Mouse (Mus musculus) forebrain, embryonic 10.5 days (tissue): ENCODE measurements around the gene Slc1a2. TPM values are rescaled to one million over a fixed set of nuclear protein-coding genes. Genes with fewer than 3 reads are reported as not detected.

Experiments
- DNase-seq: peaks from one replicate; pipeline ENCODE4 v3.0.0-alpha.2; 2017; ENCODE audit warnings: low spot score; ENCODE audit errors: extremely low spot score
- H3K27ac ChIP-seq: fragments of 300-500 bp; sonication (generic); 2 replicates; pipeline ENCODE4 v1.5.1; 2016; ENCODE audit warnings: mild to moderate bottlenecking
- H3K27me3 ChIP-seq: fragments of 300-500 bp; sonication (generic); 2 replicates; pipeline ENCODE4 v1.6.1; 2016; ENCODE audit warnings: mild to moderate bottlenecking; ENCODE audit not compliant: poor library complexity, severe bottlenecking
- H3K36me3 ChIP-seq: fragments of 300-500 bp; sonication (generic); replicated peaks from 2 replicates; pipeline ENCODE4 v1.6.1; 2016; ENCODE audit warnings: mild to moderate bottlenecking, moderate library complexity
- H3K4me1 ChIP-seq: fragments of 300-500 bp; sonication (generic); 2 replicates; pipeline ENCODE4 v1.6.1; 2016
- H3K4me3 ChIP-seq: fragments of 300-500 bp; sonication (generic); 2 replicates; pipeline ENCODE4 v1.5.1; 2016; ENCODE audit warnings: mild to moderate bottlenecking, moderate library complexity
- H3K9me3 ChIP-seq: fragments of 300-500 bp; sonication (generic); 2 replicates; pipeline ENCODE4 v1.6.1; 2016; ENCODE audit warnings: mild to moderate bottlenecking, moderate library complexity
- WGBS: fragments of 180-500 bp; shearing (Covaris S2); methylation state at CpG from one replicate; pipeline ENCODE4 v1.1.7; 2016; 5-methylcytosine and 5-hydroxymethylcytosine counted together
- polyA plus RNA-seq: library from polyadenylated mRNA; unstranded; fragments of >200 nt; fragmentation: Nextera tagmentation; extraction: Ambion mirVana; gene quantifications from 2 replicates; pipeline ENCODE4 v1.2.1, GENCODE M21; 2016

Slc1a2 gene
- polyA plus RNA-seq, 1 experiment from 2014 or later: 2.7 TPM

DNA sequence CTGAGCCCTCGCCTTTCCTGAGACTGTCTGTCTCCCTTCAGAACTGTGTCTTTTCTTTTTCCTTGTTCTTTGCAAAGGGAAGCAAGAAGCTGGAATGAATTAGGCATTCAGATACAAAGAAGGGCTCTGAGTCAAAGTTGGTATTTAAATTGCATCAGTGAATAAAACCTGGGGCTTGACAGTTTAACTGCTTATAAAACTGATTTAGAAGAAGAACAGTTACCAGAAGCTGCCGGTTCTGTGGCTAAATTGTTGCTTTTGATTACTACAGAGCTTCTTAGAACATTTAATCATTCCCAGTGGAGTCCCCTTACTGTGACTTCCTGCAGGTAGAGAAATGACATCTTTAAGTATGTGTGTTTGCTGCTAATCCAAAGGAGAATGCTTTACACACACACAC, 16.1 kb downstream of the Slc1a2 start:
- no peaks in the 10 kb centered on the region for H3K9me3 ChIP-seq
- no peaks in the 10 kb centered on the region for H3K36me3 ChIP-seq
- H3K4me1 ChIP-seq: peaks cover 15% of the 10 kb centered on the region
- DNase-seq: no peak
- no peaks in the 10 kb centered on the region for H3K27me3 ChIP-seq
- no peak overlapping the region for H3K4me3 ChIP-seq
- WGBS: 59% methylated on average over 2 of the region's 2 CpGs
- H3K27ac ChIP-seq: no peak overlapping the region

DNA sequence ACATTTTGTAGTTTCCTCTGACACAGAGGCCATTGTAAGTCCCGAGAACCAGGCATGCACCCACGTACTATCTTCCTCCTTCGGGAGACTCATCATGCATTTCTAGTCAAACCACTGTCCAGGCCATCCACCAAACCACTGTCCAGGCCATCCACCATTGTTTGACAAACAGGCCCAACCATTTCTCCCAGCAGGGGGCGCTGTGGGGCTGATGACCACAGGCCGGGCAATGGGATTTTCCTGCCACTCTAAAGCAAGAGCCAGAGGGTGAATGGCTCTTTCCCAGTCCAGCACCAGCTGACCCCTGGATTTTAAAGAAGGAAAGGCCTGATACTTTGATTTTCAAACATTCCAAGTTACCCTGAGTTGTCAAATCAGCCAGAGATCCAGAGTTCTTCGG, 16.8 kb downstream of the Slc1a2 start:
- DNase-seq: peak; percentile 71
- Histone ChIP-seq H3K4me1 (peaks cover 12% of the 10 kb centered on the region), H3K27ac (no peak overlapping the region), H3K9me3 (no peaks in the 10 kb centered on the region), H3K36me3 (no peaks in the 10 kb centered on the region), H3K4me3 (no peak overlapping the region), H3K27me3 (no peaks in the 10 kb centered on the region)
- 74% methylated on average over 6 of the region's 6 CpGs for WGBS

DNA sequence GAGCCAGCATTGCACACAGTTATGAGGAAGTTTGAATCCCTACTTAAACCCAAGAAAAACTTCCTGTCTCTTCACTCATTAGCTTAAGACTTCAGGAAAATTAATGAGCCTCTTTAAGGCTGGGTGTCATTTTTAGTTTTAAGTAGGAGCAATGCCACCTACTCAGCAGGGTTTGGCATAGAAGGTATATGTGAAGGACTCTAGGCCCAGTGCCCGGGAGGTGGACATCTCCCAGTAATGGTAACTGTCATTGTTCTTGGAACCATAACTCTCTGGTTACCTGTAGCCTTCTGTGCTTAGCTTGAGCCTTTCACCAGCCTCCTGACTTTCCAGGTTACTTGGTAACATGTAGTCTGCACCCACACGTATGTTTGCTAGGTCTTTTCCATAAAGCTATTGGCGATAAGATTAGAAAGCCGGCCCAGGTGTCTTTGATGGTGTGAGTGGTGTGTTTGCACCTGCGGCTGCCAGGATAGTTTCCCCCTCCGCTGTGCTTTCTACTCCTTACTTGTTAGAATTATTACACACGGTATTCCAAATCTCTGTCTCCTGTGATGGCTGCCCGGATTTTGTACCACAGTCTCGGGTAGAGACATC, 18.4 kb downstream of the Slc1a2 start:
- WGBS: 93% methylated on average over 9 of the region's 9 CpGs

DNA sequence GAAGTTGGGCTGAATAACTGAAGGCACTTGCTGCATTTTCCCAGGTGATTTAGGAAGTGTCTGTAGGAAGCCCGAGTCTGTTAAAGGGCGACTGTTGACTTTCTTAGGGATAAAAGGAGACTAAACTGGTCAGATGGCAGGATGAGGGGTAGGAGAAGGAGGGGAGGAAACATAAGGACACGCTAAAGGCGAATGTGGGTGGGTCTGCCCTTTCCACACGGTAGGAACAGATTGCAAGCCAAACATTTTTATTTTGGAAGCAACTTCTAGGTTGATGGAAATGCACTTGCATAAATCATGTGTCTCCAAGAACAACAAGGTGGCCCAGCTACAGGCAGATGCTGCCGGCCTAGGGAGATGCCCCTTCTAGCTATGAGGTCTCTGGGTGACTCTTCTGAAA, 18.9 kb downstream of the Slc1a2 start:
- Histone ChIP-seq H3K27me3 (no peaks in the 10 kb centered on the region), H3K4me1 (peaks cover 12% of the 10 kb centered on the region), H3K9me3 (no peaks in the 10 kb centered on the region), H3K4me3 (no peak overlapping the region), H3K36me3 (no peaks in the 10 kb centered on the region), H3K27ac (no peak overlapping the region)
- 83% methylated on average over 6 of the region's 6 CpGs for WGBS
- no peak for DNase-seq

More for the DNA sequence above, 18.4 kb downstream of the Slc1a2 start:
- Histone ChIP-seq H3K4me3 (no peak overlapping the region), H3K27me3 (no peaks in the 10 kb centered on the region), H3K36me3 (no peaks in the 10 kb centered on the region), H3K9me3 (no peaks in the 10 kb centered on the region), H3K27ac (no peak overlapping the region), H3K4me1 (peaks cover 12% of the 10 kb centered on the region)
- no peak for DNase-seq

DNA sequence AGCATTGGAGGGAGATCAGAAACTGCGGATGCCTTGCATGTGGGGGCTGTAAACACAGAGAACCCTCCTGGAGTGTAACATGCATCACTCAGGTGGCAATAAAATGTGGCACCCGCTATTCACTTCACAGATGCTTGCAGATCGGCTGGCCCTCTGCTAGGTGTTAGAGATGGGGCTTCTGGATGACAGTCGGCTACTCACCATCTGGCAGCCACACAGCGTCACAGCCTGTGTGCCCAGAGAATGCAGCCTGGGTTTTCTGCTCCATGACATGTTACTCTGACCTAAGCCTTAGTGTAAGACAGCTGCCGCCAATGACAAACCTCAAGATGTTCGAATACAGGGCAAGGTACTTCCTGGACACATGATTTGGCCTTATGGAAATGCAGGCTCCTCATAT, 22.9 kb downstream of the Slc1a2 start:
- no peaks in the 10 kb centered on the region for H3K27me3 ChIP-seq
- H3K9me3 ChIP-seq: no peaks in the 10 kb centered on the region
- DNase-seq: no peak
- H3K27ac ChIP-seq: no peak overlapping the region
- H3K4me1 ChIP-seq: peaks cover 7% of the 10 kb centered on the region
- no peak overlapping the region for H3K4me3 ChIP-seq
- H3K36me3 ChIP-seq: no peaks in the 10 kb centered on the region
- 93% methylated on average over 7 of the region's 7 CpGs for WGBS

DNA sequence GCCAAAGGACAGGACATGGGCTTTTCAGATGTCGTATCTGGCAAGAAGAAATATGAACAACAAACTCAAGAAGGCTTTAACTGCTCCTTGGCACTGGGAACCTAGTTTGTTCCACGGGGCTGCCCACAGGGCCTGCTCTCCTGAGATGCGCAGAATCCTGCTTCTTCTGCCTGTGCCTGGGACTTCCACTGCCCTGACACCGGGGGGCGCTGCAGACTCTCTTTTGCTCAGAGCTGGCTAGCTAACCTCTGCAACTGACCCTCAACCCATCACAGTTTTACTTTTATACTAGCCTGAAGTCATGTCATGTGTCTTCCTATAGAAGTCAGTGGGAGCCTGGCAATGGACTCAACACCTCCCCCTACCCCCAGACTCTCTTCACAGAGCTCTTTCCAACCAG, 23.7 kb downstream of the Slc1a2 start:
- H3K36me3 ChIP-seq: no peaks in the 10 kb centered on the region
- no peak for DNase-seq
- no peak overlapping the region for H3K27ac ChIP-seq
- peaks cover 7% of the 10 kb centered on the region for H3K4me1 ChIP-seq
- no peaks in the 10 kb centered on the region for H3K9me3 ChIP-seq
- 57% methylated on average over 5 of the region's 5 CpGs for WGBS
- no peaks in the 10 kb centered on the region for H3K27me3 ChIP-seq
- H3K4me3 ChIP-seq: no peak overlapping the region

DNA sequence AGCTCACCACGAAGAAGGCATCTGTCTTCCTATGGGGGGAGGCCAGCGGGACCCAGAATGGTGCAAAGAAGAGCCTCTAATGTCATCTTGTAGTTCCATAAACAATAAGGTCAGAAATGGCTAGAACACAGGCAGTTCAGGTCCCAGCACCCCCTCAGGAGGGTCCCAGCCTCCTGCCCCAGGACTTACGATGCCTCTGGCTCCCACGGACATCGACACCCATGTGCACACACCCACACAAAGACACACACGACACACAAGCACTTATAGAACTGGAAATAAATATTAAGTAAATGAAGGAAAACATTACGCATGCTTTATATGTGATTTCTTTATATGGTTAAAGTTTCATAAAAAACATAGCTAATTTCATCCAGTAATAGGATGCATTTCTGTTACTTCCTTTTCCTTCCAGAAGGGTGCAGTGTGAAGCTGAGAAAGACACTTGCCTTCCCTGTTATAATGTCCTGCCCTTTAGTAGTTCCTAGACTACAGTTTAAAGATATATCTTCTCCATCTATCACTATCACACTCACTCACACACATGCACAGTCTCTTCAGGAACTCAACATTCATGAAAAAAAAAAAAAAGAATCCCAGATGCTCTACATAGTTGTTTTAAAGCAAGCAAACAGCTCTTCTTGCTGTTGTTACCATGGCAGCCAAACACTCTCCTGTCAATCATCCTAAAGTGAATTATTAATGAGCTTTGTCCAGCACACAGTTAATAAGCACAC, 27.1 kb downstream of the Slc1a2 start:
- H3K9me3 ChIP-seq: no peaks in the 10 kb centered on the region
- H3K4me1 ChIP-seq: peaks cover 12% of the 10 kb centered on the region
- no peak overlapping the region for H3K4me3 ChIP-seq
- no peak for DNase-seq
- 88% methylated on average over 7 of the region's 7 CpGs for WGBS
- no peaks in the 10 kb centered on the region for H3K36me3 ChIP-seq
- no peaks in the 10 kb centered on the region for H3K27me3 ChIP-seq
- H3K27ac ChIP-seq: no peak overlapping the region

DNA sequence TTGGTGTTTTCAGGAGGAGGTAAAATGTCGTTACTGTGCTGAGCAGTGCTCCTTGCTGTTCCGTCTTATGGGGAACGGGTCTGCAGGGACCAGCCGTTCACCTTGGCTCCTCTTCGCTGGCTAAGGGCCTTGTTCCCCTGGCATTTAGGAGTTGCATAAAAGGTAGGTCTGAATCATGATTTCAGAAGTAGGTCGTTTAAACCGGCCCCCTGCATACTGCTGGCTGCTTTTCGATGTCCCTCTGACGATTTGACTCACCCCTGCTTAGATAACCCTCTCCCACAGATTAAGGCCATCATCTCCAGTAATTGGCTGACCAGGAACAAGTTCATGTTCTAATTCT, 27.6 kb downstream of the Slc1a2 start:
- Histone ChIP-seq H3K27ac (0 out of 2 replicates have a peak overlapping the region, but pooled peaks have one; percentile 35), H3K27me3 (no peaks in the 10 kb centered on the region), H3K9me3 (no peaks in the 10 kb centered on the region), H3K4me1 (peaks cover 12% of the 10 kb centered on the region), H3K4me3 (no peak overlapping the region), H3K36me3 (no peaks in the 10 kb centered on the region)
- DNase-seq: no peak
- WGBS: 74% methylated on average over 9 of the region's 9 CpGs

DNA sequence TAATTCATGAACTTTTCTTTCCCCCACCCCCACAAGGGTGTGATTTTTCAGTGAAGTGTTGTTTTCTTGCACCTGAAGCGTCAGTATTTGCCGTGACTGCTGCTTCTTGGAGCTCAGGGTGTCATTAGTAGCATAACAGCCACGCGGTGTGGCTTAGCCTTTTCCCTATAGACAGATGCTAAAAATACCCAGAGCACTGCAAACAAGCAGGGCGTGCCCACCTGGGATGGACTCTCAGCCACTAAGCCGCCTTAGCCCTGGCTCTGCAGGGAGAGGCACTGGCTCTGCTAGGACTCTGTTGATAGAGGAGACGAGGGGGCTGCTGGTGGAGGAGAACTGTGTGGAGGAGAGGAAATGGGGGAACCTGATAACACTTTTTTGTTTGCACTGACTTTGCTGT, 35.1 kb downstream of the Slc1a2 start:
- no peaks in the 10 kb centered on the region for H3K9me3 ChIP-seq
- DNase-seq: no peak
- no peaks in the 10 kb centered on the region for H3K27me3 ChIP-seq
- H3K4me1 ChIP-seq: peaks cover 6% of the 10 kb centered on the region
- H3K27ac ChIP-seq: no peak overlapping the region
- 74% methylated on average over 7 of the region's 7 CpGs for WGBS
- H3K36me3 ChIP-seq: no peaks in the 10 kb centered on the region
- no peak overlapping the region for H3K4me3 ChIP-seq

DNA sequence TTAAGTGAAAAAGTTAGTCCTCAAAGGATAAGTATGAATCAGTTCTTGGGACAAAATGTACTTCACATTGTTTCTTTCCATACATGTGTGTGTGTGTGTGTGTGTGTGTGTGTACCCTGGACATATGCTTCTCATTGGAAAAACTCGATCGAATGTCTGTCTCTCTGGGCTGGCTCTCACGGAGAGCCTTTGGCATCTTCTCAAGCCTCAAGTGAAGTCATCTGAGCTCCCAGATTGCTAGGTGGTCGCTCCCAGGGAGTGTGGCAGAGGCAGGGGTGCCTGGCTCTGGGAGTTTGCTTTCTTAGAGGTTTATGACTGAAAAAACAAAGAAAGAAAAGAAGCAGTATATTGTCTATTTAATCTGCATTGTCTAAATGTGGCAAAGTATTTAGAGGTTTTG, 36.3 kb downstream of the Slc1a2 start:
- no peaks in the 10 kb centered on the region for H3K27me3 ChIP-seq
- DNase-seq: no peak
- H3K4me1 ChIP-seq: peaks cover 5% of the 10 kb centered on the region; the same call in 1 of the 2 replicates
- 87% methylated on average over 4 of the region's 4 CpGs for WGBS
- H3K4me3 ChIP-seq: no peak overlapping the region
- H3K27ac ChIP-seq: no peak overlapping the region
- H3K9me3 ChIP-seq: no peaks in the 10 kb centered on the region
- no peaks in the 10 kb centered on the region for H3K36me3 ChIP-seq

DNA sequence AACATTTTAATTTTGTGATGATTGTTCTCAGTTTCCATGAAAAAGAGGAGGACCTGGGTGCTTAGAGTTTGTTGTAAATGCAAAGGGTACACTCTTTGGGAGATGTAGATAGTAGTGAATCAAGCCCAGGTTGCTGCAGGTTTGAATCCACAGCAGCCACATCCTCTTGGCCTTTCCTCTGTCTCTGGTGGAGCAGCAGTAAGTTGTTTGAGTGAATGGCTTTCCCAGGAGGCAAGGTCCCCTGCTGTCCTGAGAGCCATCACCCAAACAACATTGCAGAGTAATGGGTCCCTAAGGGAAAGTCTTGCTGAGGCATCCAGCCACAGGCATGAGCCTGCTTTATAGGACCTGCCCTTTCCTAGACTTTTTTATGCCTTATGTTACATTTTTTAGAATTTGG, 37.1 kb downstream of the Slc1a2 start:
- no peak for DNase-seq
- Histone ChIP-seq H3K4me1 (peaks cover 5% of the 10 kb centered on the region; the same call in 1 of the 2 replicates), H3K27ac (no peak overlapping the region), H3K9me3 (no peaks in the 10 kb centered on the region), H3K27me3 (no peaks in the 10 kb centered on the region), H3K36me3 (no peaks in the 10 kb centered on the region), H3K4me3 (no peak overlapping the region)

DNA sequence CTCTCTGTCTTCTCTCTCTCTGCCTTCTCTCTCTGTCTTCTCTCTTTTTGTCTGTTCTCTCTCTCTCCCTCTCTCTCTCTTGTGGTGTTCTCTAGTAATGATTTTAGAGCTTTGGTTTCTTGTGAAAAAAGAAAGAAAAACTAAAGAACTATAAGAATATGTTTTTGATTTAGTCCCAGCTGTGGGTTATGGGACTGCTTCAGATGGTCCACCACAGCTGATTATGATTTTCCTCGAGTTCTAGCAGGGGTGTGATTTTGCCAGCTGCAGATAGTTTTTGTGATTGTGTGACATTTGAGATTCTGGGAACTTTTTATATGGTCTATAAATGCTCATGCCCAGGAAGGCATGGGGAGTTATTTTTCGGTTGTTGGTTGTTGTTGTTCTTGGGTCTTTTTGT, 39.3 kb downstream of the Slc1a2 start:
- 78% methylated on average over 2 of the region's 2 CpGs for WGBS
- DNase-seq: no peak
- Histone ChIP-seq H3K27ac (no peak overlapping the region), H3K9me3 (no peaks in the 10 kb centered on the region), H3K36me3 (no peaks in the 10 kb centered on the region), H3K4me3 (no peak overlapping the region), H3K4me1 (peaks cover 5% of the 10 kb centered on the region; the same call in 1 of the 2 replicates), H3K27me3 (no peaks in the 10 kb centered on the region)

DNA sequence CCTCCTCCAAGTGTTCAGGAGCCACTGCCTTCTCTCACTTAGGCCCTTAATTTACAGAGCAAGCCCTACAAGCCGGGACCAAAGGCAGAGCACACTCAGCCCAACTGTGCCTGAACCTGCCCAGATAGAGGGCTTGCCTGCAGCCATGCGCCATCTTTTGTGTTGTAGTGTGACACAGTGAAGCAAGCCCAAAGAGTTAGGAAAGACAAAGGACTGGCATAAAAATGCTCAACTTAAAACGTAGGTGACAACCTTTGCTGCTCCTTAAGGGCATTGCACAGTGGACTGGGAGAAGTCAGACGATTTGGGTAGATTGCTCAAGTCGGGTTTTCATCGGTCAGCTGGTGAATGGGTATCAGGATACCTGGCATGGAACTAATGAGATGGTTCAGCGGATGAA, 41.5 kb downstream of the Slc1a2 start:
- H3K4me1 ChIP-seq: no peaks in the 10 kb centered on the region
- H3K4me3 ChIP-seq: no peak overlapping the region
- no peak for DNase-seq
- H3K27ac ChIP-seq: no peak overlapping the region
- no peaks in the 10 kb centered on the region for H3K36me3 ChIP-seq
- no peaks in the 10 kb centered on the region for H3K27me3 ChIP-seq
- WGBS: 91% methylated on average over 7 of the region's 7 CpGs
- H3K9me3 ChIP-seq: no peaks in the 10 kb centered on the region
